Mouse (Mus musculus) spleen, postnatal 4 days (tissue): Measurements from ENCODE around the gene Ciapin1.

Experiments used
- DNase-seq, 2 experiments: peaks; one replicate each; pipeline ENCODE4 v3.0.0; 2022; ENCODE audit warnings: low spot score in 2 of 2

Gene Ciapin1

GRCm38 (mm10) chr8:94810153-94810552 lies 28.0 kb downstream of the Ciapin1 start, which contains the start of gene Ccl17:
Ccl17 (plus strand) TSS chr8:94810453.
- no peak for DNase-seq

DNA sequence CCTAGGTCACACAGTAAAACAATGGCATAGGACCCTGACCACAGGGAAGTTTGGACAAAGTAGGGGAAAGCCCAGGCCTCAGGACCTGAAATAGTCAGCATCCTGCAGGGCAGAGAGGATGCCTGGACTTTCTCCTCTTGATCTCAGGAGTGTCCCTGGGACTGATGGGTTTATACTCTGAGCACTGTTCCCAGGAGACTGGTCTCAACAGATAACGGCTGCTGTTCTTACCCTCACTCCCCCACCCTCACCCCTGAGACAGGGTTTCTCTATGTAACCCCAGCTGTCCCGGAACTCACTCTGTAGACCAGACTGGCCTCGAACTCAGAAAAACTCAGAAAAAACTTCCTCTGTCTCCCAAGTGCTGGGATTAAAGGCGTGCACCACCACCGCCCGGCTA lies 29.8 kb downstream of the Ciapin1 start:
- no peak for DNase-seq

- no peak for DNase-seq
Measured at GRCm38 (mm10) chr8:94807506-94807905, 30.7 kb downstream of the Ciapin1 start.

GRCm38 (mm10) chr8:94805811-94806210 lies 32.3 kb downstream of the Ciapin1 start:
- no peak for DNase-seq

- DNase-seq: no peak
Measured at GRCm38 (mm10) chr8:94804546-94805340, 33.4 kb downstream of the Ciapin1 start.

GRCm38 (mm10) chr8:94803551-94803950 lies 34.6 kb downstream of the Ciapin1 start:
- no peak for DNase-seq

DNA sequence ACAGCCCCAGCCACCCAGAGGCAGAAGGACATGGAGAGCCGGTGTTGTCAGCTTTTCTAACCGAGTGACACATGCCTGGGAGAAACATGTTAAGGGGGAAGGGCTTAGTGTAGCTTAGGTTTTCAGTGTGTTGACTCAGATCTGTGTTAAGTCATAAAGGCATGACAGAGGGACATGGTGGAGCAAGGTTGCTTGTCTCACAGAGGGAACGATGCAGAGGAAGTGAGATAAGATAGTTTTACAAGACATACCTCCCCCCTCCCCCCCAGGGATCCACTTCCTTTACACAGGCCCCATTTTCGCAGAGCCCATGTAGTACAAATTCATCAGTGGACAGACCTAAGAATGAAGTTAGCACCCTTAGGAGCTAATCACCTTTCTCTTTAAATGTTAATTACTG lies 35.8 kb downstream of the Ciapin1 start:
- no peak for DNase-seq

GRCm38 (mm10) chr8:94801293-94802095 lies 36.7 kb downstream of the Ciapin1 start:
- no peak for DNase-seq

GRCm38 (mm10) chr8:94800278-94800968 lies 37.7 kb downstream of the Ciapin1 start:
- DNase-seq: no peak

DNA sequence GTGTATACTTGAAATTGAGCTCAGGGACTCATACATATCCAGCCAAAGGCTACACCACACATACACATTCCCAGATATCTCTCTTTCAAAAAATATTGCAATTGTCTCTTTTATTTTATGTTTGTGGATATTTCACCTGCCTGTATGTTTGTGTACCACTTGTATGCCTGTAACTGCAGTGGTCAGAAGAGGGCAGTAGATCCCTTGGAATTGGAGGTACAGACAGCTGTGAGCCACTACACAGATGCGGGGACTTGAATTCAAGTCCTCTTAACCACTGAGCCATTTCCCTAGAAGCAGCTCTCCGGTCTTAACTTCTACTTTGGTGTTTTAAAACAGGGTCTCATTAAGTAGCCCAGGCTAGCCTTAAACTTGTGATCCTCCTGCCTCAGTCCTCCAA lies 43.4 kb downstream of the Ciapin1 start:
- DNase-seq: no peak

- no peak for DNase-seq
Measured at GRCm38 (mm10) chr8:94794368-94794767, 43.8 kb downstream of the Ciapin1 start.

DNA sequence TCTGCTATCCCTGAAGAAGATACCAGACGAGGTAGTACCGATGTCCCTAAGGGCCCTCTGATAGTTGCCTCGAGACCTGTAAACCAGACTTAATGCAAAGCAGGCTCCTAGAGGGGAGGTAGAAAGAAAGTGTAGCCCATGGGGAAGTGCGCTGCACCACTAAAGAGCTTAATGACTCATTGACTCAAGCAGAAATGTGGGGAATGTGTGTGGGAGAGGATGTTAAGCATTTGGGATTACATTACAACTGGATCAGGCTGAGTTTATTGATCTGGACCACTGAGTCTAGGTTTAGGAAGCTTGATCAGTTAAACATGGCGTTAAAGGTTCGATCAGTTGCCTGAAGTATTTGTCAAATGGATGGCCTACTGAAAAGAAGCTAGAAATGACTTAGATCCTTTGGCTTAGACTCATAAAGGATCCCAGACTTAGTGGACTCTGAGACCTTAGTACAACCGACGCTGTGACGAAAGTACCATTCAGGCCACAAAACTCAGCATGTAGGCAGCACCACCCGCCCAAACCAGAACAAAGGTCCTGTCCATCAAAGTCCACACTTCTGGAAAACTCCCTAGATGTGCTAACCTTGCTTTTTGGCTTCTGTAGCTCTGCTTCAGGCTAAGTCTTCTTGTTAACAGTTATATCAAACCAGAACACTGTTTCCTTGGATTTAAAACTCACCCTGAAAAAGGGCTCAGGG lies 48.8 kb downstream of the Ciapin1 start:
- no peak for DNase-seq

GRCm38 (mm10) chr8:94787524-94788501 lies 50.3 kb downstream of the Ciapin1 start:
- peak; percentile 82 to 87 for DNase-seq

DNA sequence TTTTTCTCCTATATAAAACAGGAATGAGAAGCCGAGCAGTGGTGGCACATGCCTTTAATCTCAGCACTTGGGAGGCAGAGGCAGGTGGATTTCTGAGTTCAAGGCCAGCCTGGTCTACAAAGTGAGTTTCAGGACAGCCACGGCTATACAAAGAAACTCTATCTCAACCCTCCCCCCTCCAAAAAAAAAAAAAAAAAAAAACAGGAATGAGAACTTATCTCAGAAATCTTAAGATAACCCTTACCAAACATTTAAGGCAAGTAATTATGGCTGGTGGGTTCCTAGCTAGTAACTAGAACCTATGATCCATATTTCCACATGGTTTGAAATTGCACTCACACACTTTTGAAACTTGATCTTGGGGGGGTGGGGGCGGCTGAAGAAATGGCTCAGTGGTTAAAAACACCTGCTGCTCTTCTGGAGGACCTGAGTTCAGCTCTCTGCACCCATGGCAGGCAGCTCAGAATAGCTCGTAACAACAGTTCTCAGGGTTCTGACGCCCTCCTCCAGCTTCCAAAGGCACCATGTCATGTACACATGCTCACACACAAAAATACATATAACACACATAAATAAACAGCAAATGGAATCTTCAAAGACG lies 52.1 kb downstream of the Ciapin1 start:
- DNase-seq: peak in 1 of 2 experiments; percentile 12

- peak; percentile 82 to 83 for DNase-seq
Measured at GRCm38 (mm10) chr8:94785247-94785985, 52.7 kb downstream of the Ciapin1 start.

- no peak for DNase-seq
Measured at GRCm38 (mm10) chr8:94783890-94784289, 54.3 kb downstream of the Ciapin1 start.

DNA sequence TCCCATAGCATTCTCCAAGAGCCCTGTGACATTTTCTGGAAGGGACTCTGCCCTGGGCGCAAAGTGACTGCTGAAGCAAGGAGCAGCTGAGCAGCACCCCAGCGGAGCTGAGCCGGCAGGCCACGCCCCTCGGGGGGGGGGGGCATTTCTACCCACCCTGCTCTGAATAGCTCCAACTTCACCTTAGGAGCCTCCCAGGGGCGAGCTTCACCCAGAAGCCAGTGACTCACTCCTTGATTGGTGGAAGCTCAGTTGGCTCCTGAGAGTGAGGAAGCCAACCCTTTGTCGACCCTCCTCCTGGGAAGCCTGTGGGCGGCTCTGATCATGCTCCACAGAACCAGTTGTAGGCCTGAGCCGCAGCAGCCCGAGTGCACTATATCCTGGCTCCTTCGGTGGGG lies 56.3 kb downstream of the Ciapin1 start:
- DNase-seq: no peak

- DNase-seq: no peak
Measured at GRCm38 (mm10) chr8:94781155-94781837, 56.9 kb downstream of the Ciapin1 start.
